Mouse (Mus musculus): ENCODE data around the gene Prkn. TPM values are rescaled to one million over a fixed set of nuclear protein-coding genes. Genes with fewer than 3 reads are reported as not detected.

The Prkn gene
- total and polyA plus RNA-seq, 3 experiments, result 0.39 to 0.50 TPM; not detected in 1

- Histone ChIP-seq H3K27me3 (ENCODE audit: control insufficient read depth in 1 of 2, insufficient read depth in 2 of 2, low read length in 2 of 2) (no peaks in the 10 kb centered on the region; a peak in 1 of 4 replicates), H3K36me3 (ENCODE audit: control insufficient read depth in 1 of 2, insufficient read depth in 2 of 2, low read length in 2 of 2) (no peaks in the 10 kb centered on the region), H3K4me1 (ENCODE audit: control insufficient read depth in 1 of 2, insufficient read depth in 2 of 2, low read length in 2 of 2) (no peaks in the 10 kb centered on the region), H3K4me3 (ENCODE audit: control insufficient read depth in 1 of 2, insufficient read depth in 1 of 2, low read depth in 2 of 2, low read length in 2 of 2) (no peak overlapping the region), H3K9ac (ENCODE audit: control insufficient read depth, low read depth, low read length, poor library complexity, severe bottlenecking) (no peak overlapping the region), H3K79me2 (ENCODE audit: control insufficient read depth, insufficient read depth, low read length, poor library complexity) (no peaks in the 10 kb centered on the region), H3K27ac (ENCODE audit: control insufficient read depth, low read depth, low read length) (no peak overlapping the region), H3K9me3 (replicated peaks; ENCODE audit: insufficient read depth, low read length) (no peaks in the 10 kb centered on the region)
- TF ChIP-seq CHD1 (IDR thresholded peaks at IDR 0.05; ENCODE audit: low read depth, low read length), result no peak
- DNase-seq (ENCODE audit: low read depth, low spot score), result no peak
Measured at GRCm38 (mm10) chr17:11919581-11919980, 1079.4 kb downstream of the Prkn start.

- H3K36me3 ChIP-seq (ENCODE audit: control insufficient read depth in 1 of 2, insufficient read depth in 2 of 2, low read length in 2 of 2), result no peaks in the 10 kb centered on the region
- H3K4me3 ChIP-seq (ENCODE audit: control insufficient read depth in 1 of 2, insufficient read depth in 1 of 2, low read depth in 2 of 2, low read length in 2 of 2), result no peak overlapping the region
- no peaks in the 10 kb centered on the region for H3K4me1 ChIP-seq (ENCODE audit: control insufficient read depth in 1 of 2, insufficient read depth in 2 of 2, low read length in 2 of 2)
- no peak overlapping the region for H3K27ac ChIP-seq (ENCODE audit: control insufficient read depth, low read depth, low read length)
- H3K9ac ChIP-seq (ENCODE audit: control insufficient read depth, low read depth, low read length, poor library complexity, severe bottlenecking), result no peak overlapping the region
- no peak for DNase-seq (ENCODE audit: low read depth, low spot score)
- no peaks in the 10 kb centered on the region for H3K79me2 ChIP-seq (ENCODE audit: control insufficient read depth, insufficient read depth, low read length, poor library complexity)
- TF ChIP-seq GATA1 (IDR thresholded peaks at IDR 0.05; ENCODE audit: low read depth, low read length) (no peak), NRF1 (IDR thresholded peaks at IDR 0.05; ENCODE audit: insufficient read depth, low read depth, low read length, poor library complexity, severe bottlenecking) (no peak), MAFK (IDR thresholded peaks at IDR 0.05; ENCODE audit: borderline replicate concordance, low read depth, low read length) (no peak), CHD1 (IDR thresholded peaks at IDR 0.05; ENCODE audit: low read depth, low read length) (no peak), UBTF (IDR thresholded peaks at IDR 0.05; ENCODE audit: borderline replicate concordance, insufficient read depth, low read depth, low read length) (no peak), HCFC1 (IDR thresholded peaks at IDR 0.05; ENCODE audit: low read depth, low read length) (no peak), GABPA (IDR thresholded peaks at IDR 0.05; ENCODE audit: low read depth, low read length) (no peak)
- H3K27me3 ChIP-seq (ENCODE audit: control insufficient read depth in 1 of 2, insufficient read depth in 2 of 2, low read length in 2 of 2), result no peaks in the 10 kb centered on the region; a peak in 1 of 4 replicates
- no peaks in the 10 kb centered on the region for H3K9me3 ChIP-seq (replicated peaks; ENCODE audit: insufficient read depth, low read length)
Measured at GRCm38 (mm10) chr17:11921026-11921425, 1080.8 kb downstream of the Prkn start.

- H3K27ac ChIP-seq (ENCODE audit: control insufficient read depth, low read depth, low read length), result no peak overlapping the region
- TF ChIP-seq POLR2AphosphoS5 (IDR thresholded peaks at IDR 0.05; ENCODE audit: borderline replicate concordance, low read depth, low read length) (no peak), ZKSCAN1 (IDR thresholded peaks at IDR 0.05; ENCODE audit: low read depth, low read length) (no peak), MAFK (IDR thresholded peaks at IDR 0.05; ENCODE audit: borderline replicate concordance, low read depth, low read length) (no peak), USF2 (IDR thresholded peaks at IDR 0.05; ENCODE audit: borderline replicate concordance in 1 of 2, insufficient read depth in 1 of 2, low read depth in 1 of 2, low read length in 2 of 2) (no peak), ZC3H11A (IDR thresholded peaks at IDR 0.05; ENCODE audit: low read depth, low read length) (no peak), ZNF384 (IDR thresholded peaks at IDR 0.05; ENCODE audit: low read depth, low read length) (no peak), ZMIZ1 (IDR thresholded peaks at IDR 0.05; ENCODE audit: low read depth, low read length) (no peak)
- H3K36me3 ChIP-seq (ENCODE audit: control insufficient read depth in 1 of 2, insufficient read depth in 2 of 2, low read length in 2 of 2), result no peaks in the 10 kb centered on the region
- H3K9ac ChIP-seq (ENCODE audit: control insufficient read depth, low read depth, low read length, poor library complexity, severe bottlenecking), result no peak overlapping the region
- H3K4me1 ChIP-seq (ENCODE audit: control insufficient read depth in 1 of 2, insufficient read depth in 2 of 2, low read length in 2 of 2), result no peaks in the 10 kb centered on the region
- no peak overlapping the region for H3K4me3 ChIP-seq (ENCODE audit: control insufficient read depth in 1 of 2, insufficient read depth in 1 of 2, low read depth in 2 of 2, low read length in 2 of 2)
- DNase-seq (ENCODE audit: low read depth, low spot score), result no peak
- H3K79me2 ChIP-seq (ENCODE audit: control insufficient read depth, insufficient read depth, low read length, poor library complexity), result no peaks in the 10 kb centered on the region
- H3K27me3 ChIP-seq (ENCODE audit: control insufficient read depth in 1 of 2, insufficient read depth in 2 of 2, low read length in 2 of 2), result no peaks in the 10 kb centered on the region; a peak in 1 of 4 replicates
- H3K9me3 ChIP-seq (replicated peaks; ENCODE audit: insufficient read depth, low read length), result no peaks in the 10 kb centered on the region
Measured at GRCm38 (mm10) chr17:11923989-11924388, 1083.8 kb downstream of the Prkn start.

Measured in MEL (cell line).